Mouse (Mus musculus): ENCODE measurements at regions not wholly inside any gene's neighbourhood (a gene's known extent, or its start where the extent isn't known, plus 50 kb on each side); places are given as distances from the start of the nearest gene placed in this dataset.

DNA sequence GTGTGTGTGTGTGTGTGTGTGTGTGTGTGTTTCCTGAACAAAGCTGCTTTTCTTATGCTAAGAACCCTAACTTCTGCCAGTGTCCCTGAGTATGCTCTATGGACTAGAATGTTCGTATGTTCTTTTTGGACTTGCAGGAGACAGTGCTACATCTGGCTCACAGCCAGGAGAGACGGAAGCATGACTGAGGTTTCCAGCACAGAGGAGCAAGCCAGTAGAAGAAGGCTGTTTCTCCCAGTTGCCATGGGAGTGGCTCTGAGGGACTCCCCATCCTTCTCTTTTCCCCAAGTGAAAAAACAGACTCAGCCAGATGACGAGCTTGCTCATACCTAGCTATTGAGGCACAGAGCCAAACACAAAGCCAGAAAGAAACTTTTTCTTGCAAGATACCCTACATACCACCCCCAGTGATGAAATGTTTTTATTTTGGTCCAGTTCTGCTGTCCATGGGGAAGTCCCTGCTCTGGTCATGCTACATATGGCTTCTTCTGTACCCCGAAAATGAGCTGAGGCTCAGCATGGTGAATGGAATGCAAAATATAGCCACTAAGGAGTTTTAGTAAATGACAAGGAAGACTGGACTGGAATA is 582.3 kb upstream of the Nox3 start:
- no peak overlapping the region for H3K27ac ChIP-seq (replicated peaks)
- no peak for TF ChIP-seq CTCF (IDR thresholded peaks at IDR 0.05; ENCODE audit: low read depth)
- no peak for TF ChIP-seq EP300 (optimal IDR thresholded peaks at IDR 0.05)
- WGBS: 45% methylated on average over 4 of the region's 4 CpGs
- no peak for DNase-seq (ENCODE audit: low spot score)
- H3K4me2 ChIP-seq (replicated peaks; ENCODE audit: low read depth): no peak overlapping the region
- H3K9ac ChIP-seq (ENCODE audit: low read length): no peak overlapping the region
- no peaks in the 10 kb centered on the region for H3K36me3 ChIP-seq (ENCODE audit: control insufficient read depth, insufficient read depth, low read length)
- H3K4me3 ChIP-seq (ENCODE audit: low read depth, low read length): no peak overlapping the region
- H3K27me3 ChIP-seq (ENCODE audit: control insufficient read depth, insufficient read depth, low read length): no peaks in the 10 kb centered on the region
- no peaks in the 10 kb centered on the region for H3K4me1 ChIP-seq (replicated peaks; ENCODE audit: control insufficient read depth, insufficient read depth)
- ATAC-seq (ENCODE audit: low FRiP score, low TSS enrichment): no peak
- H3K9me3 ChIP-seq (ENCODE audit: control insufficient read depth, low read length): no peaks in the 10 kb centered on the region

DNA sequence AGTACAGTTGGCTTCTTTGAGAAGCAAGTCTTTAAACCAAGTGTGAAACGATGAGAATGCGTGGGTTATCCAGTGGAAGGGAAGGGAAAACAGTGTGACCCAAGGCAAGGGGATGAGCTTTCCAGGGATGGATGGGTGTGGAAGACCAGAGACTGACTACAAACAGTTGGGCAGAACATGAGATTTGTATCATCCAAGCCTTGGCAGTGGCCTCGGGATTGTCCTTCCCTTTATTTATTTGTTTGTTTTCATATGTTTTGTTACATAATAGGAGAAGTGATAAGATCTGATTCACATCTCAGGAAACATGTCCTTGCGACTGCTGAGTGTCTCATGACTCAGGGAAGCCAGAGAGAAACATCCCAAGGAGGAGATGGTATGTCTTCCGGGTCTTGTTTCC is 585.4 kb upstream of the Nox3 start:
- WGBS: 85% methylated on average over 5 of the region's 5 CpGs

DNA sequence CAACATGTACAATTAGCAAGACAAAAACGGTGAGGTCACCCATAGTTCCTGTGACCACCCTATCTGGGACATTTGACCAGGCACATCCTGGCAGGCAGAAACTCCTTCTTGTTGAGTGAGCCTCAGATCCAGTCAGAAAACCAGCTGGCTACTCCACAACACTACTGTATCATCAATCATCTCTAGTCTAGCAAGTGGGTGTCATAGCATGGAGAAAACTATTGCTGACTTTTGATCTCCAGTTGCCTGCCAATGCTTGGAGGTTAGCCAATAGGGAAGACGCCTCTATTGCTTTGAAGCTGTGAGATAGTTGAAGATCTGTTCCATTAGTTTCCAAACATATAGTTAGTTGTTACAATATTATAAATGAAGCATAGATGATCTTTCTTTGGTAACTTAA is 595.4 kb upstream of the Nox3 start:
- TF ChIP-seq CTCF (IDR thresholded peaks at IDR 0.05; ENCODE audit: low read depth): no peak
- TF ChIP-seq EP300 (optimal IDR thresholded peaks at IDR 0.05): no peak
- Histone ChIP-seq H3K27ac (replicated peaks) (no peak overlapping the region), H3K27me3 (ENCODE audit: control insufficient read depth, insufficient read depth, low read length) (no peaks in the 10 kb centered on the region), H3K4me2 (replicated peaks; ENCODE audit: low read depth) (no peak overlapping the region), H3K4me1 (replicated peaks; ENCODE audit: control insufficient read depth, insufficient read depth) (no peaks in the 10 kb centered on the region), H3K9ac (ENCODE audit: low read length) (no peak overlapping the region), H3K9me3 (ENCODE audit: control insufficient read depth, low read length) (no peaks in the 10 kb centered on the region), H3K4me3 (ENCODE audit: low read depth, low read length) (no peak overlapping the region), H3K36me3 (ENCODE audit: control insufficient read depth, insufficient read depth, low read length) (no peaks in the 10 kb centered on the region)
- WGBS: 72% methylated on average over 2 of the region's 2 CpGs
- ATAC-seq (ENCODE audit: low FRiP score, low TSS enrichment) (no peak), DNase-seq (ENCODE audit: low spot score) (no peak)

More for the DNA sequence above, 585.4 kb upstream of the Nox3 start:
- no peak overlapping the region for H3K27ac ChIP-seq (replicated peaks)
- H3K9me3 ChIP-seq (ENCODE audit: control insufficient read depth, low read length): no peaks in the 10 kb centered on the region
- no peak overlapping the region for H3K4me3 ChIP-seq (ENCODE audit: low read depth, low read length)
- no peaks in the 10 kb centered on the region for H3K4me1 ChIP-seq (replicated peaks; ENCODE audit: control insufficient read depth, insufficient read depth)
- no peak for DNase-seq (ENCODE audit: low spot score)
- no peaks in the 10 kb centered on the region for H3K27me3 ChIP-seq (ENCODE audit: control insufficient read depth, insufficient read depth, low read length)
- no peaks in the 10 kb centered on the region for H3K36me3 ChIP-seq (ENCODE audit: control insufficient read depth, insufficient read depth, low read length)
- H3K4me2 ChIP-seq (replicated peaks; ENCODE audit: low read depth): no peak overlapping the region
- no peak overlapping the region for H3K9ac ChIP-seq (ENCODE audit: low read length)
- TF ChIP-seq CTCF (IDR thresholded peaks at IDR 0.05; ENCODE audit: low read depth) (no peak), EP300 (optimal IDR thresholded peaks at IDR 0.05) (no peak)
- ATAC-seq (ENCODE audit: low FRiP score, low TSS enrichment): no peak

DNA sequence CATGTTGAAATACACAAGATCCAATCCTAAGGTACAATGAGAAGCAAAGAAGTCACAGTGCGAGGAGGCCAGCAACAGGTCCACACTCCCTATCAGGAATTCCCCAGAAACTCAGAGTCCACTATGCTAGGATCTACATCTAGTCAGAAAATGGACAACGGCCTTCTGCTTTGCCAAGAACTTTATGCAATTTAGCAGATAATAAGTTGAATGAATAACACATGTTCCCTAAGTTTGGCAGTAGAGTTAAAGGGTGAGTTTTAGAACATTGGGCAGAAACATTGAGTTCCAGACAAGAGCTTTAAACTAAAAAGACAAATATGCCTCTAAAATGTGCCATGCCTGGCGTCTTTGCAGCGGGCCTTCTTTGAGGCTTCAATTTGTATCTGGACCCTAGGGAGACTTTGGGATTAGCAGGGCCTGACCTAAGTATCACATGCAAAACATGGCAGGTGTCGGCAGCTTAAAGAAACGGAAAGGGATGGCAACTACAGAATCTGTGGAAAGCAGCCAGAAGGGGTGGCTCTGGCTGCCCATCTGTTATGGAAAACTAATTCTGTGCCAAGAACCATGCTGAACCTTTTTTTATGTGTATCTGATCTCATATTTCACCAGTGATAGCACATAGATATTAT is 600.6 kb upstream of the Nox3 start:
- Histone ChIP-seq H3K9ac (ENCODE audit: low read length) (no peak overlapping the region), H3K36me3 (ENCODE audit: control insufficient read depth, insufficient read depth, low read length) (no peaks in the 10 kb centered on the region), H3K4me1 (replicated peaks; ENCODE audit: control insufficient read depth, insufficient read depth) (no peaks in the 10 kb centered on the region), H3K9me3 (ENCODE audit: control insufficient read depth, low read length) (no peaks in the 10 kb centered on the region), H3K27ac (replicated peaks) (no peak overlapping the region), H3K27me3 (ENCODE audit: control insufficient read depth, insufficient read depth, low read length) (no peaks in the 10 kb centered on the region), H3K4me3 (ENCODE audit: low read depth, low read length) (no peak overlapping the region), H3K4me2 (replicated peaks; ENCODE audit: low read depth) (no peak overlapping the region)
- WGBS: 66% methylated on average over 6 of the region's 6 CpGs
- no peak for DNase-seq (ENCODE audit: low spot score)
- no peak for ATAC-seq (ENCODE audit: low FRiP score, low TSS enrichment)
- TF ChIP-seq CTCF (IDR thresholded peaks at IDR 0.05; ENCODE audit: low read depth): no peak
- TF ChIP-seq EP300 (optimal IDR thresholded peaks at IDR 0.05): no peak

DNA sequence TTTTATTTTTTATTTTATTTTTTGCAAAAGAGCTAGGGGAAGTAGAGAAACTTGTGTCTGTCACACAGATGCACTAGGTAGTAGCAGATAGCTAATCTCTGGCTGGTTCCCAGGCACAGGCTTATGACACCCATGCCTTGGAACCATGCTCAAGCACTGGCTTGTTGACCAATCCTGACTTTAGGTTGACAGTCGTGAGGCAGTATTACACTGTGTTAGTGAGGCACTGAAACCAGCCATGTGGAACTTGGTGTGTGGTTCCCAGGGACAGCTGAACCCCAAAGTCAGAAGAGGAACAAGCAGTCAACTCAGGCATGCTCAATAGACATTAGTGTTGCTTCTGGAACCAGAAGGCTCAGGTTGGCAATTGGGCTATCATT is 601.1 kb upstream of the Nox3 start:
- H3K36me3 ChIP-seq (ENCODE audit: control insufficient read depth, insufficient read depth, low read length): no peaks in the 10 kb centered on the region
- no peak for TF ChIP-seq CTCF (IDR thresholded peaks at IDR 0.05; ENCODE audit: low read depth)
- TF ChIP-seq EP300 (optimal IDR thresholded peaks at IDR 0.05): no peak
- H3K27me3 ChIP-seq (ENCODE audit: control insufficient read depth, insufficient read depth, low read length): no peaks in the 10 kb centered on the region
- H3K27ac ChIP-seq (replicated peaks): no peak overlapping the region
- ATAC-seq (ENCODE audit: low FRiP score, low TSS enrichment): no peak
- no peak overlapping the region for H3K4me2 ChIP-seq (replicated peaks; ENCODE audit: low read depth)
- H3K9ac ChIP-seq (ENCODE audit: low read length): no peak overlapping the region
- no peaks in the 10 kb centered on the region for H3K4me1 ChIP-seq (replicated peaks; ENCODE audit: control insufficient read depth, insufficient read depth)
- no peak for DNase-seq (ENCODE audit: low spot score)
- whole genome bisulfite sequencing: 70% methylated on average over 1 of the region's 1 CpGs
- H3K9me3 ChIP-seq (ENCODE audit: control insufficient read depth, low read length): no peaks in the 10 kb centered on the region
- H3K4me3 ChIP-seq (ENCODE audit: low read depth, low read length): no peak overlapping the region

DNA sequence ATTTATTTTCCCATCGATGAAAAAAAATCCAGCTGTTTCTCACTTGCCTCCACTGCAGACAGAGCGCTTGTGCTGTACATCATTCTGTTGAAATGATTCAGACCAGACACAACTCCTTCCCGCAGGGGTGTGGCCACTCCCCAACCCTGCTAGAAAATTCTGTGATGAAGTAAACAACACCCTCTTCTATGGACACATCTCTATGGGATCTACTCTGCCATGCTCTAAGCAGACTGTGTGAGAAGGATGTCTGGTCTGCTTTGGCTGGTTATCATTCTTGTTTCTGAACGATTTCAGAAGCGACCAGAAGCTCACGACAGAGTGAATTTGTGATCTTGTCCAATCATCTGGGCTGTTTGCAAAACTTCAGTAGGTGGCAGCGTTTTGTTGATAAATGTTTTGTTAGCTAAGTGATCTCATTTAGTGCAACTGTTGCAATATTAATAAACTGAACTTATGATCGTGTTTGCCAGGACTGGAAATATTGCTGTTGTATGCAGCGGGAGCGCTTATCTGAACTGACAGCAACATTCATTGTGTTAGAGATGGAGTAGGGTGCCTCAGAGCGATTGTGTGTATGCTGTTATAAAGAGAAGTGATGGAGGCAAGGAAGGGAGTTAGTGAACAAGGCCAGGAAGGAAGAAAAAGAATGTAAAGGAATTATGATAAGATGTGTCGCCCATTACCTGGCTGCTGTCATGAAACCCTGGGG is 605.2 kb upstream of the Nox3 start:
- Histone ChIP-seq H3K27ac (replicated peaks) (no peak overlapping the region), H3K4me1 (replicated peaks; ENCODE audit: control insufficient read depth, insufficient read depth) (no peaks in the 10 kb centered on the region), H3K36me3 (ENCODE audit: control insufficient read depth, insufficient read depth, low read length) (no peaks in the 10 kb centered on the region), H3K4me3 (ENCODE audit: low read depth, low read length) (no peak overlapping the region), H3K27me3 (ENCODE audit: control insufficient read depth, insufficient read depth, low read length) (no peaks in the 10 kb centered on the region), H3K9ac (ENCODE audit: low read length) (no peak overlapping the region), H3K9me3 (ENCODE audit: control insufficient read depth, low read length) (no peaks in the 10 kb centered on the region), H3K4me2 (replicated peaks; ENCODE audit: low read depth) (no peak overlapping the region)
- ATAC-seq (ENCODE audit: low FRiP score, low TSS enrichment) (no peak), DNase-seq (ENCODE audit: low spot score) (no peak)
- no peak for TF ChIP-seq EP300 (optimal IDR thresholded peaks at IDR 0.05)
- TF ChIP-seq CTCF (IDR thresholded peaks at IDR 0.05; ENCODE audit: low read depth): 0 out of 2 replicates have a peak, but pooled peaks have one; percentile 5
- WGBS: 64% methylated on average over 12 of the region's 12 CpGs
